Mouse (Mus musculus) kidney, embryonic 16.5 days (tissue): ENCODE data around the gene Cers4. TPM values are rescaled to one million over a fixed set of nuclear protein-coding genes. Genes with fewer than 3 reads are reported as not detected.

Experiments
- polyA plus RNA-seq: library from polyadenylated mRNA; unstranded; fragments of >200 nt; fragmentation: Nextera tagmentation; extraction: Ambion mirVana; gene quantifications from 2 replicates; pipeline ENCODE4 v1.2.1, GENCODE M21; 2015

The Cers4 gene
- polyA plus RNA-seq, 1 experiment from 2014 or later, result 21.6 TPM

Other genes starting within 250 kb of the Cers4 start
- gene Tgfbr3l, start 244.8 kb upstream of the Cers4 start, polyA plus RNA-seq, result 4.2 and 4.8 TPM in 2 replicates
- 60.1 and 61.9 TPM in 2 replicates for gene Snapc2, start 239.9 kb upstream of the Cers4 start, polyA plus RNA-seq
- gene Ctxn1, start 233.8 kb upstream of the Cers4 start, polyA plus RNA-seq, result 109 and 118 TPM in 2 replicates
- 76.8 and 86.1 TPM in 2 replicates for gene Timm44, start 217.1 kb upstream of the Cers4 start, polyA plus RNA-seq
- gene Ccl25, start 167.8 kb upstream of the Cers4 start, polyA plus RNA-seq, result 15.5 and 20.6 TPM in 2 replicates
- gene Elavl1, start 167.6 kb upstream of the Cers4 start, polyA plus RNA-seq, result 231 and 245 TPM in 2 replicates
- gene Zfp958, start 120.1 kb downstream of the Cers4 start, polyA plus RNA-seq, result 15.1 and 16.3 TPM in 2 replicates